Mouse (Mus musculus): ENCODE measurements around the gene Fam221a. TPM values are rescaled to one million over a fixed set of nuclear protein-coding genes. Genes with fewer than 3 reads are reported as not detected.
"Not testable (repeated sequence)": the region's sequence is repeated elsewhere in the genome, so short reads cannot be mapped to it uniquely, and the experiment has no call there.

Fam221a gene
- polyA plus RNA-seq, 1 experiment from 2014 or later, result 8.1 TPM

DNA sequence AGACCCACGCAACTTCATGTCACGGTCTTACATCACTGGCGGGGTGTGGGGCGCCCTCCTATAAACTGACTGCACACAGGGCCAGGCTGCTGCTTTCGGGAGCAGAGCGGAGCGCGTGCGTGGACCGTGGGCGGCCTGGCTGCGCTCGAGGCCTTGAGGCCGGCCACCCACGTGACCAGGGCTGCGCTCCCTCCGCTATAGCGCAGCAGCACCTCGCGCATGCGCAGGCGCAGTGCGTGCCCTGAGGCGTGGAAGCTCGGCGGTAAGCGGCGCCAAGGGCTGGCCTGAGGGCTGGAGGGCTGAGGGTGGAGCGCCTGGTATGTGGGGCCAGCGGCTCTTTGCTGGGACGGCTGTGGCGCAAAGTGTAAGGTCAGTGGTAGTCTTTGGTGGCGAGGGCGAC, 27.8 kb downstream of the Fam221a start, which contains the start of gene Stk31:
TSS of gene Stk31 (plus strand) at position 289 of the 400 bp plus-strand sequence.
- H3K4me2 ChIP-seq, result no peak within 1 kb of the TSS
- H3K27ac ChIP-seq, result no peak within 1 kb of the TSS
- 89% methylated on average over 34 of the region's 34 CpGs for WGBS
- 0 out of 2 replicates have a peak, but pooled peaks cover 3% of the 10 kb centered on the region for H3K9me3 ChIP-seq
- no peak within 1 kb of the TSS for H3K9ac ChIP-seq
- ATAC-seq (ENCODE audit: insufficient number of reproducible peaks, insufficient read depth, low FRiP score, low TSS enrichment, low read depth), result no peak
- no peaks in the 10 kb centered on the region for H3K4me1 ChIP-seq
- no peaks in the 10 kb centered on the region for H3K27me3 ChIP-seq
- H3K4me3 ChIP-seq, result no peak within 1 kb of the TSS
- no peaks in the 10 kb centered on the region for H3K36me3 ChIP-seq

DNA sequence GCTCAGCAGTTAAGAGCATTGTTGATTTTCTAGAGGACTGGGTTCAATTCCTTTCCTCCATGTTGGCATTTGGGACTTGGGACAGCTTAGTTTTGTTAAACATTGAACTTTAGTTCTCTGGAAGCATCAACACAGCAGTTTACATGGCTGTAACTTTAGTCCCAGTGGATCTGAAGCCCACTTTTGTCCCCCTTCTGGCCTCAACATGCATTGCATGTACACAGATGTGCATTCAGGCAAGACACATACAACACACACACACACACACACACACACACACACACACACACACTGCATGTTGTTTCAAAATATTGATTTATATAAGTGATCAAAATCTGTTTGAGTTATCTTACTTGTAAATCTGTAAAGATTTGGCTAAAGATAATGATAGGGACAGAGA, 29.9 kb downstream of the Fam221a start:
- no peaks in the 10 kb centered on the region for H3K36me3 ChIP-seq
- no peak overlapping the region for H3K9ac ChIP-seq
- no peak overlapping the region for H3K27ac ChIP-seq
- no peaks in the 10 kb centered on the region for H3K27me3 ChIP-seq
- no peak for ATAC-seq (ENCODE audit: insufficient number of reproducible peaks, insufficient read depth, low FRiP score, low TSS enrichment, low read depth)
- no peaks in the 10 kb centered on the region for H3K4me1 ChIP-seq
- H3K9me3 ChIP-seq, result 0 out of 2 replicates have a peak, but pooled peaks cover 3% of the 10 kb centered on the region
- no peak overlapping the region for H3K4me3 ChIP-seq
- H3K4me2 ChIP-seq, result no peak overlapping the region

DNA sequence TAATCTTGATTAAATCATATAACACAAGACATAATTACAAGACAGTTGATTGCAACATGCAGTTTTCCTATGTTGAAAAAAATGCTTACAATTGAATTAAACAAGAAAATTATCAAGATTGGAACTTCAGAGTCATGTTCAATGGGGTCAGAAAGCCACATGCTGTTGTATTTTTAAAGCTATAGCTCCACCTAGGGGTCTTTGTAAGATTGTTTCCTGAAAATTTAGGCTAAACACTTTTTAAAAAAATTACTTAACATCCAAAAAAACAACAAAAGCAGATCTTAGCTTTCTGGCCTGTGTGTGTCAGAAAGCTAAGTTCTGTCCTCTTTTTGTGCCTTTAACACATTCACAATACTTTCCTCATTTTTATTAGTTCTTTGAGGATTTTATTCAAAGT, 30.8 kb downstream of the Fam221a start:
- no peaks in the 10 kb centered on the region for H3K36me3 ChIP-seq
- no peak for ATAC-seq (ENCODE audit: insufficient number of reproducible peaks, insufficient read depth, low FRiP score, low TSS enrichment, low read depth)
- H3K4me1 ChIP-seq, result no peaks in the 10 kb centered on the region

DNA sequence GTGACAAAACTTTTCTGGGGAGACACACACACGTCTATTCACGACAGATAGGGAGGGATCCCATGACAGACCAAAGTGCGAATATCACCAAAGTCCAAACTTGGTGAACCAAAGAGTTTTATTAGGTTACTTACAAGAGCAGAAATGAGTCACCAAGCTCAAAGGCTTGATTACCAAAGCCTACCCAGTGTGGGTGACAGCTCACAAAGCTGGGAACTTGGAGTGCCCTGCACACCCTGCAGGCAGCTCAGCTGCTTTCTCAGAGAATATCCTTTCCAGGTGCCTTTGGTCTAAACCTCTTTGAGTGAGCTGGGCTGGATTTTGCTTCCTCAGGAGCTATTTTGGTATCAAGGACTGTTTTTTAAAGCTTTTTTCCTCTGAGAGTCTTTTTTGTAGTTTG, 43.3 kb downstream of the Fam221a start:
- no peaks in the 10 kb centered on the region for H3K9me3 ChIP-seq
- no peak for ATAC-seq (ENCODE audit: insufficient number of reproducible peaks, insufficient read depth, low FRiP score, low TSS enrichment, low read depth)
- no peak overlapping the region for H3K9ac ChIP-seq
- no peaks in the 10 kb centered on the region for H3K4me1 ChIP-seq
- no peak overlapping the region for H3K27ac ChIP-seq
- H3K36me3 ChIP-seq, result no peaks in the 10 kb centered on the region
- H3K4me3 ChIP-seq, result no peak overlapping the region
- WGBS, result 86% methylated on average over 3 of the region's 3 CpGs
- no peak overlapping the region for H3K4me2 ChIP-seq
- no peaks in the 10 kb centered on the region for H3K27me3 ChIP-seq

More for the DNA sequence above, 30.8 kb downstream of the Fam221a start:
- Histone ChIP-seq H3K4me2 (no peak overlapping the region), H3K9ac (no peak overlapping the region), H3K4me3 (no peak overlapping the region), H3K9me3 (0 out of 2 replicates have a peak, but pooled peaks cover 3% of the 10 kb centered on the region), H3K27me3 (no peaks in the 10 kb centered on the region), H3K27ac (no peak overlapping the region)

DNA sequence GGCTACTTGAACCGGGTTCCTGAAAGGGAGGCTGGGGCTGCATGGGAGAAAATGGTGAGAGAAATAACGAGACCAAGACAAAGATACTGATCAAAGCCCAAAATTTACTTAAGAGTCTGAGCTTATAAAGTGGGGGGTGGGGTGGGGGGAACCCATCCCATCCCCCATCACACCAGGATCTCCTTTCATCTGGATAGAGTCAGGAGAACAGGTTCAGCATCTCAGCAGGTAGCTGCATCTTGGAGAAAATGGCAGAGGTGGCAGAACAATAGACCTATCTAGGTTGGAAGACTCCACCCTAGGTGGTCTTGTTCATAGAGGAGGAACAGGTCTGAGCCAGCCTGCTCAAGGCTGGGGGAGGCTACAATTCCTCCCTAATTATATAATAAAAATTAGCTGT, 45.4 kb downstream of the Fam221a start:
- not testable (repeated sequence) for H3K27ac ChIP-seq; H3K27me3 ChIP-seq; H3K9me3 ChIP-seq; H3K4me3 ChIP-seq; H3K9ac ChIP-seq; H3K4me2 ChIP-seq; H3K36me3 ChIP-seq; ATAC-seq (ENCODE audit: insufficient number of reproducible peaks, insufficient read depth, low FRiP score, low TSS enrichment, low read depth); H3K4me1 ChIP-seq
- WGBS, result 58% methylated on average over 2 of the region's 2 CpGs

DNA sequence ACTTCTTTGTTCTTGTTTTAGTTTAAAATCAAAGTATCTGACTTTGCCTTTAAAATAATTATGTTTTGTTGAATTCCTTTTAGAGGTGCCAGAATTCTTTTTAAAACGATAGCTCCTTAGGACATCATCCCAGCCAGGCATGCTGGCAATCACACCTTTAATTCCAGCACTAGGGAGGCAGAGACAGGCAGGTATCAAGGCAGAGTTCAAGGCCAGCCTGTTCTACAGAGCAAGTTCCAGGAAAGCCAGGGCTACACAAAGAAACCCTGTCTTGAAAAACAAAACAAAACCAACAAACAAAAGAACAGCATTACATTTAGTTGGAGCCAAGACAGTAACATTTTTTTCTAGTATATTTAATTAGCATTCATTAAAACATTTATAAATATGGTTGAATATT, 48.4 kb downstream of the Fam221a start:
- Histone ChIP-seq H3K9me3 (no peaks in the 10 kb centered on the region), H3K4me3 (no peak overlapping the region), H3K36me3 (no peaks in the 10 kb centered on the region), H3K4me2 (no peak overlapping the region), H3K4me1 (no peaks in the 10 kb centered on the region), H3K27ac (no peak overlapping the region), H3K27me3 (no peaks in the 10 kb centered on the region), H3K9ac (no peak overlapping the region)
- no peak for ATAC-seq (ENCODE audit: insufficient number of reproducible peaks, insufficient read depth, low FRiP score, low TSS enrichment, low read depth)
- WGBS, result 44% methylated on average over 1 of the region's 1 CpGs

DNA sequence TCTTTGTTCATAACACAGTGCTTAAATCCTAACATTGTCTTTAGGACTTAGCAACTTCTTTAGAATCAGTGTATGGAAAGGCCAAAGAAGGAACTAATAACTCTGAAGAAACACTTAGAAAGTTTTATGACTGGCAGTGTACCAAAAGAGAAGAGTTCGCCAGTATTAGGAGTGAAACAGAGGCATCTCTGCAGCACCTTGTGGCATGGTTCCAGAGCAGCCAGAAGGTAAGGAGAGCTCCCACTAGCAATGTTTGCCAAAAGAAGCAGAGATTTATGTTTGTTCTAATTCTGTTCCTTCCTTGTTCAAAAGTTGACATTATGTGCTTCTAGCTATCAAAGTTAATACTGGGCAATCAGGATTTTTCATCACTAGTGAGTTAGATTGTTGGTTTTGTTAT, 69.8 kb downstream of the Fam221a start:
- Histone ChIP-seq H3K4me2 (no peak overlapping the region), H3K9me3 (no peaks in the 10 kb centered on the region), H3K9ac (no peak overlapping the region), H3K4me3 (no peak overlapping the region), H3K36me3 (no peaks in the 10 kb centered on the region), H3K27ac (no peak overlapping the region), H3K27me3 (no peaks in the 10 kb centered on the region), H3K4me1 (no peaks in the 10 kb centered on the region)
- 73% methylated on average over 1 of the region's 1 CpGs for WGBS
- ATAC-seq (ENCODE audit: insufficient number of reproducible peaks, insufficient read depth, low FRiP score, low TSS enrichment, low read depth), result no peak

Other genes with a start within 250 kb of the Fam221a start
- 69.9 and 75.5 TPM in 2 replicates for gene Igf2bp3, start 152.8 kb upstream of the Fam221a start, polyA plus RNA-seq (2015; fragmentation: Nextera tagmentation; extraction: Ambion mirVana)
- gene Tra2a, start 103.7 kb upstream of the Fam221a start, polyA plus RNA-seq (2015; fragmentation: Nextera tagmentation; extraction: Ambion mirVana), result 136 and 143 TPM in 2 replicates
- gene Ccdc126, start 48.5 kb upstream of the Fam221a start, polyA plus RNA-seq (2015; fragmentation: Nextera tagmentation; extraction: Ambion mirVana), result 11.1 and 11.5 TPM in 2 replicates
- not detected in 2 replicates for gene Stk31, start 27.9 kb downstream of the Fam221a start, polyA plus RNA-seq (2015; fragmentation: Nextera tagmentation; extraction: Ambion mirVana)

Data from embryonic facial prominence, embryonic 13.5 days (tissue).